Mouse (Mus musculus) liver, embryonic 12.5 days (tissue): Measurements from ENCODE around the gene Arhgap29. TPM values are rescaled to one million over a fixed set of nuclear protein-coding genes. Genes with fewer than 3 reads are reported as not detected.
A peak's percentile ranks its signal among the peaks of the same experiment; 100 is the strongest.

Experiments used
- ATAC-seq: fragments of 200-750 bp; cut with Nextera tagmentation; 2 replicates; pipeline ENCODE4 v1.8.0; 2017; ENCODE audit warnings: moderate number of reproducible peaks, mild to moderate bottlenecking, moderate library complexity
- H3K27ac ChIP-seq: fragments of 300-500 bp; sonication (generic); 2 replicates; pipeline ENCODE4 v1.5.1; 2016; ENCODE audit warnings: mild to moderate bottlenecking
- H3K27me3 ChIP-seq: fragments of 300-500 bp; sonication (generic); replicated peaks from 2 replicates; pipeline ENCODE4 v1.6.1; 2016; ENCODE audit warnings: mild to moderate bottlenecking, moderate library complexity
- H3K36me3 ChIP-seq: fragments of 300-500 bp; sonication (generic); 2 replicates; pipeline ENCODE4 v1.6.1; 2016; ENCODE audit warnings: mild to moderate bottlenecking, moderate library complexity
- H3K4me1 ChIP-seq: fragments of 300-500 bp; sonication (generic); 2 replicates; pipeline ENCODE4 v1.6.1; 2016
- H3K4me2 ChIP-seq: fragments of 300-500 bp; sonication (generic); 2 replicates; pipeline ENCODE4 v1.6.1; 2016; ENCODE audit warnings: mild to moderate bottlenecking, moderate library complexity
- H3K4me3 ChIP-seq: fragments of 300-500 bp; sonication (generic); 2 replicates; pipeline ENCODE4 v1.5.1; 2016; ENCODE audit warnings: mild to moderate bottlenecking, moderate library complexity
- H3K9ac ChIP-seq: fragments of 300-500 bp; sonication (generic); 2 replicates; pipeline ENCODE4 v1.6.1; 2016; ENCODE audit warnings: mild to moderate bottlenecking, moderate library complexity
- H3K9me3 ChIP-seq: fragments of 300-500 bp; sonication (generic); replicated peaks from 2 replicates; pipeline ENCODE4 v1.6.1; 2016; ENCODE audit warnings: mild to moderate bottlenecking, moderate library complexity
- WGBS: fragments of 180-500 bp; shearing (Covaris S2); methylation state at CpG from one replicate; pipeline ENCODE4 v1.1.7; 2016; ENCODE audit not compliant: insufficient replicate concordance; 5-methylcytosine and 5-hydroxymethylcytosine counted together
- polyA plus RNA-seq: library from polyadenylated mRNA; unstranded; fragments of >200 nt; fragmentation: Nextera tagmentation; extraction: Ambion mirVana; gene quantifications from 2 replicates; pipeline ENCODE4 v1.2.1, GENCODE M21; 2016

Arhgap29 gene
- polyA plus RNA-seq, 1 experiment from 2014 or later, result 11.2 TPM

- peak overlapping the region; percentile 31; the same call in 1 of the 2 replicates for H3K4me2 ChIP-seq
These were observed 95.8 kb downstream of the Arhgap29 start for GRCm38 (mm10) chr3:122047921-122048861.

DNA sequence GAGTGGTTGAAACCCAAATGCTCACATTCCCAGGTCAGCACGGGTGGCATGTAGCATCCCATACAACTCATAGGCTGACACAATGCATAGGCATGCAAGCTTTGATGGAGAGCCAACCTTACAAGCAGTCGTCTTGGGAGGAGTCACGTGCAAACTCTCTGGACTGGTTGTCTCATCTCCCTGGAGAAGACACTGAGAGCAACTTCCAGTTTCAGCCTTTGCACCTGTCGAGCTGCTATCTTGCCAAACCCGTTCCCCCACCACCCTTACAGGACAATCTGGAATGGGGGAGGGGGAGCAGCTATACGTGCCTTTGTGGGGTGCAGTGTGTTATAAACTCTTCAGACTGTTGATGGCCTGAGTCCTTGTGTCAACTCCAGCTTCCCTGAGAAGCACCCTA is 96.8 kb downstream of the Arhgap29 start:
- no peak for ATAC-seq
- peaks cover 23% of the 10 kb centered on the region for H3K27me3 ChIP-seq
- no peaks in the 10 kb centered on the region for H3K9me3 ChIP-seq
- peaks cover 24% of the 10 kb centered on the region for H3K4me1 ChIP-seq
- no peak overlapping the region for H3K4me2 ChIP-seq
- H3K9ac ChIP-seq, result no peak overlapping the region
- WGBS, result 37% methylated on average over 6 of the region's 6 CpGs
- H3K4me3 ChIP-seq, result no peak overlapping the region
- no peak overlapping the region for H3K27ac ChIP-seq
- no peaks in the 10 kb centered on the region for H3K36me3 ChIP-seq

More at GRCm38 (mm10) chr3:122047921-122048861, 95.8 kb downstream of the Arhgap29 start:
- 40% methylated on average over 17 of the region's 17 CpGs for WGBS
- Histone ChIP-seq H3K4me1 (peaks cover 33% of the 10 kb centered on the region), H3K27me3 (peaks cover 33% of the 10 kb centered on the region), H3K9ac (no peak overlapping the region), H3K27ac (no peak overlapping the region), H3K36me3 (no peaks in the 10 kb centered on the region), H3K4me3 (no peak overlapping the region), H3K9me3 (no peaks in the 10 kb centered on the region)
- ATAC-seq, result no peak

- H3K27ac ChIP-seq, result no peak overlapping the region
- H3K9me3 ChIP-seq, result no peaks in the 10 kb centered on the region
- ATAC-seq, result no peak
- H3K4me2 ChIP-seq, result no peak overlapping the region
- H3K9ac ChIP-seq, result no peak overlapping the region
- no peaks in the 10 kb centered on the region for H3K27me3 ChIP-seq
- 46% methylated on average over 9 of the region's 9 CpGs for WGBS
- H3K4me3 ChIP-seq, result no peak overlapping the region
- H3K4me1 ChIP-seq, result 0 out of 2 replicates have a peak, but pooled peaks cover 12% of the 10 kb centered on the region
- no peaks in the 10 kb centered on the region for H3K36me3 ChIP-seq
These were observed 106.3 kb downstream of the Arhgap29 start for GRCm38 (mm10) chr3:122058439-122059198.

- no peak for ATAC-seq
- H3K4me2 ChIP-seq, result no peak overlapping the region
- H3K4me1 ChIP-seq, result 0 out of 2 replicates have a peak, but pooled peaks cover 12% of the 10 kb centered on the region
- H3K27ac ChIP-seq, result no peak overlapping the region
- no peaks in the 10 kb centered on the region for H3K9me3 ChIP-seq
- H3K36me3 ChIP-seq, result no peaks in the 10 kb centered on the region
- H3K4me3 ChIP-seq, result no peak overlapping the region
- 69% methylated on average over 10 of the region's 10 CpGs for WGBS
- H3K9ac ChIP-seq, result no peak overlapping the region
- H3K27me3 ChIP-seq, result no peaks in the 10 kb centered on the region
These were observed 110.2 kb downstream of the Arhgap29 start for GRCm38 (mm10) chr3:122062586-122062985.

DNA sequence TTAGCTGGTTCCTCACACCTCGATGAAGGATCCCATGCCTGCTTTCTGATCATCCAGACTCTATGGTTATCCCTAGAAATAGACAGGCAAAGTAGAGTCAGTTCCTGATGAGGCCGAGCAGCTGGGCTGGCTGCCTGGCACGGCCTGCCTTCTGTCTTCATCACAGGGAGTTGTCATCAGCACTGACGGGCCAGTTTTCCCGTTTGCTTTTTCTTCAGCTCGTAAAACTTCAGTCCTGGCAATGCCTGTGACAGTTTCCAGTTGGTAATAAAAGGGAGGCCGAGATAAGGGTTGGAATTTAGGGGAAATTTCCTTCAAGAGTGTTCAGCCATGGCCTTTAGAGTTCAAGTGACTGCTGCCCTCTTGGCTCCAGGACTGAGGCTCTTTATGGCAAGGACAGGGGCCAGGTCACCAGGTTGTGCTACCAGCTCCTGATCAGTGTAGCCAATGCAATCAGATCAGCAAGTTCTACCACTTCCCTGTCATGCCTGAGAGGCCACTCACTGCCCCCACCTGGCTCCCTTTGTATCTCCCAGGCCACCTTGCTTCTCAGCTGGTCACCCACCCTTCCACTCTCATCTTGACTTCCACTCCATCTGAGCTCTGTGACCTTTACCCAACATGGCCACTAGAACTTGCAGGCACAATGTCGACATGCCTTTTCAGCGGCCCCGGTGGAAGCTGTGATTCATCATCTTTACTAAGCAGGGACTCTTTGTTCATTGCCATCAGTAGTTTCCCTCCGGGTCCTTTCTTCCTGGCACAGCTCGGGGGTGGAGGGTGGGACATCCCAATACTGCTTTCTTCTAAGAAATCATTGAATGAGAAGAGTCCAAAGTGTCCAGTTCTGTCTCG is 112.4 kb downstream of the Arhgap29 start:
- Histone ChIP-seq H3K9ac (no peak overlapping the region), H3K27me3 (no peaks in the 10 kb centered on the region), H3K27ac (no peak overlapping the region), H3K9me3 (no peaks in the 10 kb centered on the region), H3K36me3 (no peaks in the 10 kb centered on the region), H3K4me1 (no peaks in the 10 kb centered on the region), H3K4me2 (no peak overlapping the region), H3K4me3 (no peak overlapping the region)
- no peak for ATAC-seq
- 68% methylated on average over 13 of the region's 13 CpGs for WGBS

Other genes with a start within 250 kb of the Arhgap29 start
- 0.42 and 0.43 TPM in 2 replicates for gene F3, start 229.0 kb upstream of the Arhgap29 start, polyA plus RNA-seq
- 28.2 and 29.6 TPM in 2 replicates for gene Abcd3, start 137.2 kb upstream of the Arhgap29 start, polyA plus RNA-seq
- gene Abca4, start 91.9 kb downstream of the Arhgap29 start, polyA plus RNA-seq, result 1.2 and 1.3 TPM in 2 replicates